Mouse (Mus musculus) heart, postnatal 36 days (tissue): ENCODE results near the gene Nlrp4b. TPM values are rescaled to one million over a fixed set of nuclear protein-coding genes. Genes with fewer than 3 reads are reported as not detected.
"Not testable (repeated sequence)": the region's sequence is repeated elsewhere in the genome, so short reads cannot be mapped to it uniquely, and the experiment has no call there.

ENCODE experiments used
- DNase-seq, 2 experiments: peaks; one replicate each; pipeline ENCODE4 v3.0.0; 2021 to 2022
- intact Hi-C: fragments of 180-260 bp; cut with DNase I; formaldehyde crosslinking; loops from one replicate; pipeline ENCODE4 v1.15.1; 2025
- total RNA-seq, 2 experiments: library from RNA; stranded (reverse); gene quantifications; 2 replicates each; pipeline ENCODE4 v1.2.3; 2021

Gene Nlrp4b
- total RNA-seq, result not detected

DNA sequence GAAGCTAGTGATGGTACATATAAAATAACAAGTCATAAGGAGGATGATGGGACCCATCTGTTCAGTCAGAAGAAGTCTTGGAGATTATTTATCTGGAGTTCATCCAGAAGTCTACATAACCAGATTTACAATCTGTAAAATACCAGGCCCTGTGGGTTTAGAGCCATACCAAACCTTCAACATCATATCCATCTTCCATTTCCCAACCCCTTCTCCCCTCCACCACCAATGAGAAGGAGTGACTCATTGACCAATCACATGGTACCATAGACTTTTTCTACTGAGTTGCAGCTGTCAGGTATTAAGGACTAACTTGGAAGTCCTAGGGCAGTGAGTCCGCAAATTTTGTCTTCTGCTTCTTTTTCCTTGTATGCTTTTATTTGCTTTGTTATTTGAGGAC is at the start of gene Nlrp4b:
TSS of gene Nlrp4b (plus strand) at position 301 of the 400 bp plus-strand sequence.
- DNase-seq, result no peak
- intact Hi-C loops, result no loop called here

DNA sequence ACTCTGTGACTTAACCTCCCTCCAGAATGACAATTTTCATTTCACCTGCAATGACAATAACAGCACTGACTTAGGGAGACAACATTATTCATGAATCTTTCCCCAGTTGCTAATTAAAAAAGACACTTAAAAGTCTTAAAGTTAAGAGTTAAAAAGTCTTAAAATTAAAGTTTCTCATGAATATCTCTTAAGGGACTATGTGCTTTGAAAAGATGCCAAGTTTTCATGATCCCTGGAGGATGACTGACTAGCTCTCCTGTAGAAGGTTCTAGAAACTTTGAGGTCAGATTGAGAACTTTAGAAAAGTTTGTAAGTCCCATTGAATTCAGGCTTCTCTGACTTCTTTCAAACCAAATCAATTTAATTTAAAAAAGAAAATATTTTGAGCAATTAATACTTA is 66.7 kb downstream of the Nlrp4b start, which contains the start of gene Vmn1r71:
TSS of gene Vmn1r71 (minus strand) at position 101 of the 400 bp plus-strand sequence.
- DNase-seq, result no peak
- intact Hi-C loops, result no loop called here

GRCm38 (mm10) chr7:10757551-10757950 is 70.0 kb downstream of the Nlrp4b start:
- DNase-seq, intact Hi-C loops: not testable (repeated sequence)

Other genes starting within 250 kb of the Nlrp4b start
- not detected for gene Vmn1r67, start 244.5 kb upstream of the Nlrp4b start, total RNA-seq
- gene Zik1, start 192.4 kb upstream of the Nlrp4b start, total RNA-seq, result 1 to 10 TPM; 1.4 to 1.8 TPM
- not detected for gene Vmn1r68, start 129.3 kb upstream of the Nlrp4b start, total RNA-seq
- gene Vmn1r69, start 74.1 kb upstream of the Nlrp4b start, total RNA-seq, result not detected
- not detected for gene Vmn1r70, start 56.3 kb upstream of the Nlrp4b start, total RNA-seq
- not detected for gene Vmn1r71, start 66.6 kb downstream of the Nlrp4b start, total RNA-seq
- gene Zscan4b, start 217.3 kb downstream of the Nlrp4b start, total RNA-seq, result not detected